Comparison of ENCODE assay signal across 29 mouse cellular contexts in genomic region chr4:137390196-137390595, GRCm38 (mm10). TPM values are rescaled to one million over a fixed set of nuclear protein-coding genes. Genes with fewer than 3 reads are reported as not detected.
"Had no signal": no experiment of that assay in that cellular context is flagged by ENCODE, and none has a peak within 500 bp of the region (broad histone marks: within the 10 kb centered on the region; RNA-seq: fewer than 3 reads in every experiment).

No protein-coding gene starts in this region.

- ATAC-seq: liver, postnatal 0 days; lung, postnatal 0 days; midbrain, embryonic 15.5 days had no signal

- H3K27me3 ChIP-seq: limb, embryonic 12.5 days; limb, embryonic 15.5 days; midbrain, embryonic 12.5 days; midbrain, embryonic 15.5 days; neural tube, embryonic 13.5 days had no signal

- H3K9ac ChIP-seq: limb, embryonic 12.5 days; limb, embryonic 15.5 days; liver, embryonic 14.5 days; liver, postnatal 0 days; lung, embryonic 14.5 days; midbrain, embryonic 12.5 days; midbrain, embryonic 15.5 days; neural tube, embryonic 13.5 days had no signal

- DNase-seq: kidney, postnatal 14 days; kidney, postnatal 4 days; layer of hippocampus, adult 9-11 months; left cerebral cortex, postnatal 4 days; liver, postnatal 0 days; lung, embryonic 14.5 days; thymus, adult 18-20 months; thymus, postnatal 36 days had no signal

- H3K4me2 ChIP-seq: limb, embryonic 12.5 days; limb, embryonic 15.5 days; liver, embryonic 11.5 days; lung, embryonic 14.5 days; midbrain, embryonic 12.5 days; midbrain, embryonic 15.5 days; neural tube, embryonic 13.5 days had no signal

- H3K36me3 ChIP-seq: midbrain, embryonic 12.5 days; midbrain, embryonic 15.5 days; neural tube, embryonic 13.5 days had no signal

- H3K4me3 ChIP-seq: layer of hippocampus, adult 2 months; limb, embryonic 12.5 days; limb, embryonic 15.5 days; midbrain, embryonic 12.5 days; midbrain, embryonic 15.5 days; myocyte; neural tube, embryonic 13.5 days had no signal

- H3K9me3 ChIP-seq: limb, embryonic 12.5 days; limb, embryonic 15.5 days; midbrain, embryonic 12.5 days; midbrain, embryonic 15.5 days; neural tube, embryonic 13.5 days had no signal

- H3K27ac ChIP-seq: layer of hippocampus, adult 2 months; limb, embryonic 12.5 days; limb, embryonic 15.5 days; liver, embryonic 14.5 days; macrophage; midbrain, embryonic 12.5 days; midbrain, embryonic 15.5 days; neural tube, embryonic 13.5 days had no signal

RNA-seq across cellular contexts. Expression of gene Cela3a, which starts 19.4 kb away (rescaled TPM):
- total RNA-seq: layer of hippocampus, adult 2 months; layer of hippocampus, postnatal 25 days; left cerebral cortex, adult 18-20 months; left cerebral cortex, postnatal 14 days; left cerebral cortex, postnatal 4 days; megakaryocyte, adult 5-6 weeks; monocyte, adult 5-6 weeks; neutrophil, adult 5-6 weeks had no signal
- polyA plus RNA-seq: kidney, embryonic 16.5 days; limb, embryonic 12.5 days; limb, embryonic 15.5 days; liver, embryonic 11.5 days; liver, embryonic 14.5 days; liver, postnatal 0 days; lung, embryonic 14.5 days; lung, postnatal 0 days; macrophage; midbrain, embryonic 12.5 days; midbrain, embryonic 15.5 days; neural tube, embryonic 13.5 days; small intestine, adult 2 months; testis, adult 2 months; urinary bladder, adult 2 months had no signal

RNA-seq across cellular contexts. Expression of gene Cela3b, which starts 40.1 kb away (rescaled TPM):
- total RNA-seq: layer of hippocampus, adult 2 months; layer of hippocampus, postnatal 25 days; left cerebral cortex, adult 18-20 months; left cerebral cortex, postnatal 14 days; left cerebral cortex, postnatal 4 days; megakaryocyte, adult 5-6 weeks; monocyte, adult 5-6 weeks; neutrophil, adult 5-6 weeks had no signal
- polyA plus RNA-seq: kidney, embryonic 16.5 days; limb, embryonic 12.5 days; limb, embryonic 15.5 days; liver, embryonic 11.5 days; lung, embryonic 14.5 days; lung, postnatal 0 days; macrophage; midbrain, embryonic 12.5 days; midbrain, embryonic 15.5 days; neural tube, embryonic 13.5 days; urinary bladder, adult 2 months had no signal
